ENCODE assay signal across 8 mouse cellular contexts in genomic region chr4:63215185-63215992, GRCm38 (mm10). TPM values are rescaled to one million over a fixed set of nuclear protein-coding genes. Genes with fewer than 3 reads are reported as not detected.
DNase-seq lines count a peak whose midpoint lies in the region; ATAC-seq and TF ChIP-seq lines count a peak whose summit lies in the region.

No protein-coding gene starts in this region.

- H3K9me3 ChIP-seq in E14TG2a.4 (ENCODE audit: low read length), result peaks cover 5% of the 10 kb centered on the region; the same call in 1 of the 2 replicates
- H3K9me3 ChIP-seq in forebrain, embryonic 13.5 days (replicated peaks), result no peaks in the 10 kb centered on the region
- no peaks in the 10 kb centered on the region for H3K9me3 ChIP-seq in lung, postnatal 0 days (ENCODE audit: low read length)

- ATAC-seq in forebrain, embryonic 13.5 days, result peak; percentile 66
- peak; percentile 39 for ATAC-seq in lung, postnatal 0 days

- TF ChIP-seq CTCF in E14TG2a.4 (conservative IDR thresholded peaks at IDR 0.05; ENCODE audit: low read length), result peak; percentile 47
- peak; percentile 97 for TF ChIP-seq CTCF in lung, postnatal 0 days (IDR thresholded peaks at IDR 0.05)

- under 1% methylated on average over 67 of the region's 71 CpGs for WGBS in forebrain, embryonic 13.5 days
- 2% methylated on average over 47 of the region's 71 CpGs for WGBS in lung, postnatal 0 days

- H3K4me3 ChIP-seq in E14TG2a.4 (replicated peaks; ENCODE audit: low read length), result peak overlapping the region; percentile 83
- H3K4me3 ChIP-seq in forebrain, embryonic 13.5 days, result peak overlapping the region; percentile 71
- H3K4me3 ChIP-seq in lung, postnatal 0 days (ENCODE audit: low read depth, low read length), result peak overlapping the region; percentile 74

- H3K4me2 ChIP-seq in forebrain, embryonic 13.5 days, result peak overlapping the region; percentile 100
- H3K4me2 ChIP-seq in lung, postnatal 0 days (replicated peaks; ENCODE audit: low read depth, low read length), result peak overlapping the region; percentile 100

- intact Hi-C loops in heart, postnatal 25 days (cut with DNase I), result loop anchor here (1.0 kb wide), 1 partner anchor 92 kb away; no protein-coding TSS in a partner anchor

- H3K27ac ChIP-seq in forebrain, embryonic 13.5 days, result no peak overlapping the region
- H3K27ac ChIP-seq in lung, postnatal 0 days (ENCODE audit: low read length), result peak overlapping the region; percentile 64

- TF ChIP-seq EP300 in lung, postnatal 0 days (IDR thresholded peaks at IDR 0.05), result no peak

- no peaks in the 10 kb centered on the region for H3K36me3 ChIP-seq in E14TG2a.4 (ENCODE audit: insufficient read depth, low read length)
- no peaks in the 10 kb centered on the region for H3K36me3 ChIP-seq in forebrain, embryonic 13.5 days (ENCODE audit: poor library complexity, severe bottlenecking)
- no peaks in the 10 kb centered on the region for H3K36me3 ChIP-seq in lung, postnatal 0 days (ENCODE audit: insufficient read depth, low read length)

- peak overlapping the region; percentile 75 for H3K9ac ChIP-seq in forebrain, embryonic 13.5 days
- peak overlapping the region; percentile 66 for H3K9ac ChIP-seq in lung, postnatal 0 days (replicated peaks; ENCODE audit: low read depth)

- peaks cover 93% of the 10 kb centered on the region for H3K27me3 ChIP-seq in E14TG2a.4 (ENCODE audit: insufficient read depth, low read length)
- peaks cover 54% of the 10 kb centered on the region for H3K27me3 ChIP-seq in forebrain, embryonic 13.5 days
- peaks cover 6% of the 10 kb centered on the region; the same call in 1 of the 2 replicates for H3K27me3 ChIP-seq in lung, postnatal 0 days (replicated peaks; ENCODE audit: insufficient read depth, low read length)

- H3K4me1 ChIP-seq in E14TG2a.4 (replicated peaks; ENCODE audit: low read depth, low read length), result peaks cover 20% of the 10 kb centered on the region
- H3K4me1 ChIP-seq in forebrain, embryonic 13.5 days, result peaks cover 30% of the 10 kb centered on the region
- H3K4me1 ChIP-seq in lung, postnatal 0 days (ENCODE audit: insufficient read depth, low read depth, low read length), result peaks cover 12% of the 10 kb centered on the region

- peak; percentile 9 for DNase-seq in c-Kit-positive CD71-positive TER-119-negative erythroid progenitor cells, embryonic 14.5 days (ENCODE audit: low read depth)
- peak; percentile 61 for DNase-seq in heart, postnatal 25 days (ENCODE audit: low spot score)
- DNase-seq in layer of hippocampus, adult 18-20 months (ENCODE audit: low spot score in 2 of 2), result peak; percentile 64 to 74
- DNase-seq in lung, postnatal 0 days (ENCODE audit: low spot score), result peak; percentile 85
- DNase-seq in ovary, postnatal 10 days (ENCODE audit: low spot score), result peak; percentile 77
- DNase-seq in thymus, postnatal 0 days (ENCODE audit: low spot score), result peak; percentile 69

RNA-seq across cellular contexts. Expression of gene Col27a1, which starts 1.6 kb away (rescaled TPM):
- 0.85 and 1.6 TPM in 2 replicates for polyA plus RNA-seq in forebrain, embryonic 13.5 days (2015; fragmentation: Nextera tagmentation; extraction: Ambion mirVana)
- 1 to 10 TPM; 1.3 to 1.7 TPM for total RNA-seq in heart, postnatal 25 days (2021)
- 1 to 10 TPM; 4.0 to 4.5 TPM for total RNA-seq in layer of hippocampus, adult 18-20 months (2021)
- 7.2 and 9.1 TPM in 2 replicates for polyA plus RNA-seq in lung, postnatal 0 days (2015; fragmentation: Nextera tagmentation; extraction: Ambion mirVana)
- polyA plus RNA-seq in thymus, postnatal 0 days (2015; fragmentation: Nextera tagmentation; extraction: Ambion mirVana), result 1.8 and 1.9 TPM in 2 replicates

RNA-seq across cellular contexts. Expression of gene Kif12, which starts 43.5 kb away (rescaled TPM):
- polyA plus RNA-seq in forebrain, embryonic 13.5 days (2015; fragmentation: Nextera tagmentation; extraction: Ambion mirVana), result not detected in 2 replicates
- total RNA-seq in heart, postnatal 25 days (2021), result not detected
- total RNA-seq in layer of hippocampus, adult 18-20 months (2021), result not detected
- polyA plus RNA-seq in lung, postnatal 0 days (2015; fragmentation: Nextera tagmentation; extraction: Ambion mirVana), result not detected in 2 replicates
- polyA plus RNA-seq in thymus, postnatal 0 days (2015; fragmentation: Nextera tagmentation; extraction: Ambion mirVana), result 0.19 and 0.26 TPM in 2 replicates

Comparison
In these comparisons a context has a peak if more than half of its experiments do, and no peak if none do; other contexts are left out.
1. DNase-seq: peak in every context shown above with its lines; median percentile 85 in lung, postnatal 0 days; 77 in ovary, postnatal 10 days; 69 in layer of hippocampus, adult 18-20 months; 69 in thymus, postnatal 0 days; 61 in heart, postnatal 25 days; 9 in c-Kit-positive CD71-positive TER-119-negative erythroid progenitor cells, embryonic 14.5 days.